Mouse (Mus musculus) midbrain, embryonic 16.5 days (tissue): ENCODE measurements at regions not wholly inside any gene's neighbourhood (a gene's known extent, or its start where the extent isn't known, plus 50 kb on each side); places are given as distances from the start of the nearest gene placed in this dataset.

ENCODE experiments used
- ATAC-seq: fragments of 200-750 bp; cut with Nextera tagmentation; 2 replicates; pipeline ENCODE4 v1.8.0; 2017; ENCODE audit warnings: moderate TSS enrichment
- H3K27ac ChIP-seq: fragments of 300-500 bp; sonication (generic); 2 replicates; pipeline ENCODE4 v1.5.1; 2014; ENCODE audit warnings: mild to moderate bottlenecking, low read length, mixed read lengths
- H3K27me3 ChIP-seq: fragments of 300-500 bp; sonication (generic); 2 replicates; pipeline ENCODE4 v1.6.1; 2014; ENCODE audit warnings: low read depth, low read length, mixed read lengths; ENCODE audit not compliant: control insufficient read depth, insufficient read depth
- H3K36me3 ChIP-seq: fragments of 300-500 bp; sonication (generic); 2 replicates; pipeline ENCODE4 v1.6.1; 2014; ENCODE audit warnings: mild to moderate bottlenecking, low read length, moderate library complexity, mixed read lengths; ENCODE audit not compliant: control insufficient read depth, insufficient read depth
- H3K4me1 ChIP-seq: fragments of 300-500 bp; sonication (generic); 2 replicates; pipeline ENCODE4 v1.6.1; 2014; ENCODE audit warnings: mild to moderate bottlenecking, low read length, mixed read lengths; ENCODE audit not compliant: control insufficient read depth, insufficient read depth
- H3K4me2 ChIP-seq: fragments of 300-500 bp; sonication (generic); 2 replicates; pipeline ENCODE4 v1.6.1; 2014; ENCODE audit warnings: mild to moderate bottlenecking, low read length, mixed read lengths
- H3K4me3 ChIP-seq: fragments of 300-500 bp; sonication (generic); 2 replicates; pipeline ENCODE4 v1.5.1; 2014; ENCODE audit warnings: low read depth, mild to moderate bottlenecking, low read length, moderate library complexity, mixed read lengths
- H3K9ac ChIP-seq: fragments of 300-500 bp; sonication (generic); 2 replicates; pipeline ENCODE4 v1.6.1; 2014; ENCODE audit warnings: low read depth, low read length, mixed read lengths
- H3K9me3 ChIP-seq: fragments of 300-500 bp; sonication (generic); replicated peaks from 2 replicates; pipeline ENCODE4 v1.6.1; 2014; ENCODE audit warnings: mild to moderate bottlenecking, low read length, mixed read lengths; ENCODE audit not compliant: control insufficient read depth, poor library complexity, severe bottlenecking
- WGBS: fragments of 180-500 bp; shearing (Covaris S2); extraction: QIAGEN DNeasy Blood & Tissue Kit; methylation state at CpG from one replicate; pipeline ENCODE4 v1.1.7; 2014; 5-methylcytosine and 5-hydroxymethylcytosine counted together

DNA sequence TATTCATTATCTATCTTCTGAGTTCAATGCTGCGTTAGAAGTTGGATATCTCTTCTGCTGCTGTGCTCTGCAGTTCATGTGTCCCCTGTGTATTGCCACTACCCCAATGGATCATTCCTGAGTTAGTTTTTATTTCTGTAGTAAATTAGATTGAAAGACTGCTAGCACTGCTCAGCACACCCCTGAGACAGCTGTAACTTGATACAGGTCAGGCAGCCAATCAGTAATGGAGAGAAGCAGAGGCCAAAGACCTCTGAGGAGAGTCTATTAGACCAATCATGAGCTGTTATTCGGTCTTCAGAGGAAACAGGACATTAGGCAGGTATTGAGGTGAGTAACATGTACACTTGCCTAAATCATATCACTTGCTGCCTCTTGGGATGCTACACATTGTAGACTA is 837.5 kb upstream of the Chordc1 start:
- WGBS: 63% methylated on average over 2 of the region's 2 CpGs

GRCm38 (mm10) chr9:17466379-17466778 is 825.5 kb upstream of the Chordc1 start:
- no peaks in the 10 kb centered on the region for H3K27me3 ChIP-seq
- no peaks in the 10 kb centered on the region for H3K9me3 ChIP-seq
- ATAC-seq: no peak
- no peak overlapping the region for H3K9ac ChIP-seq
- H3K27ac ChIP-seq: no peak overlapping the region
- H3K4me3 ChIP-seq: no peak overlapping the region
- H3K4me1 ChIP-seq: no peaks in the 10 kb centered on the region
- 76% methylated on average over 2 of the region's 2 CpGs for WGBS
- no peaks in the 10 kb centered on the region for H3K36me3 ChIP-seq
- H3K4me2 ChIP-seq: no peak overlapping the region

More for the DNA sequence above, 837.5 kb upstream of the Chordc1 start:
- Histone ChIP-seq H3K4me1 (no peaks in the 10 kb centered on the region), H3K4me3 (no peak overlapping the region), H3K4me2 (no peak overlapping the region), H3K27me3 (no peaks in the 10 kb centered on the region), H3K36me3 (no peaks in the 10 kb centered on the region), H3K9me3 (no peaks in the 10 kb centered on the region), H3K9ac (no peak overlapping the region), H3K27ac (no peak overlapping the region)
- ATAC-seq: no peak

DNA sequence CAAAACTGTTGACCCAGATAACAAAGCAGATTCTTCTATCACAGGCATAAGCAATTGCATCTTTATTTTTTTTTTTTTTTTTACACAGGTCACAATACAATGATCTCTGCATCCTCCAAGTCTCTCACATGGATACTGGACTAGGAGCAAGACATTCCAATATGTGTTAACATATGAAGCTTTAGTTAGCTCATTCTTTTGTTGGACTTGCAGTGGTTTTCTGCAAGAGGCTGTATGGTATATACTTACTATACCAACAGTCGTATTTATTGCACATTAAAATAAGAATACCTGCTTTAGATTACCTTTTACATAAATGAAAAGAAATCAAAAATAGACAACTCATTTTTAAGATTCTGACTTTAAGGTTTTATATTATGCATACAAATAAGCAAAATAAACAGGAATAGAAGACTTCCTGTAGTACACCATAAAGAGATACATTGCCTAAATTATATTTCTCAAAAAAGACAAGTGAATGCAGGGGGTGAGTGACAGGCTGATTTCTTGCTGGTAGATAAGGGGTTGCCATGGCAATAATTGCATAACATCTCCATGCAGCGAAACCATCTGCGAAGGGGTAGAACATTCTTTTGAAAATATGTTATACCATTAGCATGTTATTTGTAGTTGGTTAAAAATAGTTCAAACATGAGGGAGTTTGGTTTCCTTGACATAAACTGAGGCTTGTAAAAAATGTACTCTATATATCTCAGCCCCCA is 807.1 kb upstream of the Chordc1 start:
- H3K9ac ChIP-seq: no peak overlapping the region
- H3K4me3 ChIP-seq: no peak overlapping the region
- WGBS: 61% methylated on average over 3 of the region's 3 CpGs
- H3K36me3 ChIP-seq: no peaks in the 10 kb centered on the region
- no peaks in the 10 kb centered on the region for H3K9me3 ChIP-seq
- no peaks in the 10 kb centered on the region for H3K27me3 ChIP-seq
- peak; percentile 79 for ATAC-seq
- H3K27ac ChIP-seq: no peak overlapping the region
- H3K4me1 ChIP-seq: no peaks in the 10 kb centered on the region
- H3K4me2 ChIP-seq: no peak overlapping the region

- Histone ChIP-seq H3K4me2 (no peak overlapping the region), H3K36me3 (no peaks in the 10 kb centered on the region), H3K27ac (no peak overlapping the region), H3K4me3 (no peak overlapping the region), H3K9ac (no peak overlapping the region), H3K9me3 (no peaks in the 10 kb centered on the region), H3K4me1 (no peaks in the 10 kb centered on the region), H3K27me3 (no peaks in the 10 kb centered on the region)
- 64% methylated on average over 7 of the region's 7 CpGs for WGBS
- ATAC-seq: peak; percentile 80; the same call in 1 of the 2 replicates
Measured at GRCm38 (mm10) chr9:17500161-17500756, 791.7 kb upstream of the Chordc1 start.

- Histone ChIP-seq H3K9ac (no peak overlapping the region), H3K4me2 (no peak overlapping the region), H3K27ac (no peak overlapping the region), H3K9me3 (no peaks in the 10 kb centered on the region), H3K27me3 (no peaks in the 10 kb centered on the region), H3K4me1 (no peaks in the 10 kb centered on the region), H3K4me3 (no peak overlapping the region), H3K36me3 (no peaks in the 10 kb centered on the region)
- WGBS: 64% methylated on average over 5 of the region's 5 CpGs
- ATAC-seq: no peak
Measured at GRCm38 (mm10) chr9:17508744-17509143, 783.2 kb upstream of the Chordc1 start.

DNA sequence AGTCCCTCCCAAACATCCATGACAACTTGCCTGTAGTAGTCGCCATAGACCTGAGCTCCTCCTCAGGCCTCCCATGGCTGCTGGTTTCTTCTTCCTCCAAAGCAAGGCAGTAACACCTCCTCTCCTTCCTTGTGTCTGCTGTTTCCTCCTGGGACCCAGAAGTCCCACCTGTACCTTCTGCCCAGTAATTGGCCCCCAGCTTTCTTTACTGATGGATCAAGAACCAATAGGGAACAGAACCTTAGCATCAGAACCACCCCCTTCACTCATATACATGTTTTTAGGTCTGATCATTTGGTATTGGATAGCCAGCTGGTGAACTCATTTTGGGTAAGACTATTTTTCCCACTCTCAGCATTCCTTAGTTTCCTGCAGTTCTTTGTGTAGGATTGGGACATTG is 735.7 kb upstream of the Chordc1 start:
- H3K9ac ChIP-seq: no peak overlapping the region
- no peak overlapping the region for H3K4me2 ChIP-seq
- H3K27ac ChIP-seq: no peak overlapping the region
- ATAC-seq: no peak
- H3K4me1 ChIP-seq: no peaks in the 10 kb centered on the region
- 79% methylated on average over 1 of the region's 1 CpGs for WGBS
- H3K4me3 ChIP-seq: no peak overlapping the region
- H3K9me3 ChIP-seq: no peaks in the 10 kb centered on the region
- H3K27me3 ChIP-seq: no peaks in the 10 kb centered on the region
- no peaks in the 10 kb centered on the region for H3K36me3 ChIP-seq

GRCm38 (mm10) chr9:17557611-17558370 is 734.1 kb upstream of the Chordc1 start:
- Histone ChIP-seq H3K27ac (no peak overlapping the region), H3K4me1 (no peaks in the 10 kb centered on the region), H3K27me3 (no peaks in the 10 kb centered on the region), H3K9me3 (no peaks in the 10 kb centered on the region), H3K9ac (no peak overlapping the region), H3K4me3 (no peak overlapping the region), H3K36me3 (no peaks in the 10 kb centered on the region), H3K4me2 (no peak overlapping the region)
- ATAC-seq: no peak
- WGBS: 92% methylated on average over 5 of the region's 5 CpGs

- Histone ChIP-seq H3K4me1 (0 out of 2 replicates have a peak, but pooled peaks cover 2% of the 10 kb centered on the region), H3K27ac (no peak overlapping the region), H3K27me3 (no peaks in the 10 kb centered on the region), H3K4me3 (no peak overlapping the region), H3K9ac (no peak overlapping the region), H3K4me2 (no peak overlapping the region), H3K9me3 (no peaks in the 10 kb centered on the region), H3K36me3 (no peaks in the 10 kb centered on the region)
- peak; percentile 62 for ATAC-seq
- 53% methylated on average over 3 of the region's 3 CpGs for WGBS
Measured at GRCm38 (mm10) chr9:17567784-17568518, 724.0 kb upstream of the Chordc1 start.
